Mouse (Mus musculus) heart, adult 2 months (tissue): ENCODE data around the gene Psmb11. TPM values are rescaled to one million over a fixed set of nuclear protein-coding genes. Genes with fewer than 3 reads are reported as not detected.

Experiments used
- DNase-seq, 2 experiments: peaks; one replicate each; pipeline ENCODE4 v3.0.0; 2021
- H3K27ac ChIP-seq: fragments of 200-600 bp; 2 replicates; pipeline ENCODE4 v1.8.1; 2022
- H3K27me3 ChIP-seq: fragments of 200-500 bp; 2 replicates; pipeline ENCODE4 v1.6.1; 2012; ENCODE audit warnings: mild to moderate bottlenecking, low read length, inconsistent platforms, mixed read lengths; ENCODE audit not compliant: control insufficient read depth, insufficient read depth
- H3K36me3 ChIP-seq: fragments of 200-500 bp; 2 replicates; pipeline ENCODE4 v1.6.1; 2012; ENCODE audit warnings: low read length, inconsistent platforms; ENCODE audit not compliant: control insufficient read depth, insufficient read depth
- H3K4me1 ChIP-seq: fragments of 200-500 bp; 2 replicates; pipeline ENCODE4 v1.6.1; 2011; ENCODE audit warnings: low read length; ENCODE audit not compliant: control insufficient read depth, insufficient read depth
- H3K4me3 ChIP-seq: fragments of 200-600 bp; 2 replicates; pipeline ENCODE4 v1.8.1; 2022
- H3K79me2 ChIP-seq: fragments of 200-500 bp; replicated peaks from 2 replicates; pipeline ENCODE4 v1.6.1; 2012; ENCODE audit warnings: mild to moderate bottlenecking, inconsistent platforms, low read length, moderate library complexity, mixed read lengths; ENCODE audit not compliant: control insufficient read depth, insufficient read depth
- H3K9ac ChIP-seq: fragments of 200-500 bp; 2 replicates; pipeline ENCODE4 v1.6.1; 2012; ENCODE audit warnings: low read depth, mild to moderate bottlenecking, control low read depth, inconsistent platforms, low read length, mixed read lengths
- CTCF ChIP-seq: fragments of 200-600 bp; IDR thresholded peaks from 2 replicates; pipeline ENCODE4 v1.8.1; 2022; ENCODE audit warnings: antibody characterized with exemption, mild to moderate bottlenecking, moderate library complexity
- EP300 ChIP-seq: fragments of 200-500 bp; IDR thresholded peaks from 2 replicates; pipeline ENCODE4 v1.6.1; 2011; ENCODE audit warnings: low read depth, low read length, control low read depth; ENCODE audit not compliant: insufficient read depth
- POLR2A ChIP-seq: fragments of 200-500 bp; IDR thresholded peaks from 2 replicates; pipeline ENCODE4 v1.6.1; 2011; ENCODE audit warnings: mild to moderate bottlenecking, low read depth, low read length, control low read depth; ENCODE audit not compliant: insufficient read depth
- WGBS: fragments of 180-500 bp; shearing (Covaris S2); methylation state at CpG from one replicate; pipeline ENCODE4 v1.1.7; 2018; 5-methylcytosine and 5-hydroxymethylcytosine counted together
- intact Hi-C: fragments of 180-260 bp; cut with DNase I; formaldehyde crosslinking; loops from one replicate; pipeline ENCODE4 v1.15.1; 2025
- polyA plus RNA-seq: library from polyadenylated mRNA; depleted of rRNA; stranded (reverse); fragments of >200 nt; gene quantifications from 2 replicates; pipeline ENCODE4 v1.2.3, GENCODE M21; 2012
- total RNA-seq, 2 experiments: library from RNA; stranded (reverse); gene quantifications; 2 replicates each; pipeline ENCODE4 v1.2.3; 2021

Psmb11 gene
- total and polyA plus RNA-seq, 3 experiments, result not detected

GRCm38 (mm10) chr14:54597084-54597483 lies 24.1 kb upstream of the Psmb11 start:
- Histone ChIP-seq H3K9ac (no peak overlapping the region), H3K4me3 (no peak overlapping the region), H3K27me3 (no peaks in the 10 kb centered on the region), H3K79me2 (no peaks in the 10 kb centered on the region), H3K27ac (no peak overlapping the region), H3K4me1 (peaks cover 3% of the 10 kb centered on the region), H3K36me3 (no peaks in the 10 kb centered on the region)
- 80% methylated on average over 7 of the region's 7 CpGs for WGBS
- TF ChIP-seq POLR2A, result no peak
- TF ChIP-seq CTCF, result peak; percentile 64
- DNase-seq, result no peak
- intact Hi-C loops, result no loop called here

GRCm38 (mm10) chr14:54601601-54602000 lies 19.6 kb upstream of the Psmb11 start:
- no peak for DNase-seq
- 70% methylated on average over 2 of the region's 2 CpGs for WGBS
- H3K4me1 ChIP-seq, result peaks cover 4% of the 10 kb centered on the region
- no peak for TF ChIP-seq CTCF
- TF ChIP-seq EP300, result no peak
- TF ChIP-seq POLR2A, result no peak
- intact Hi-C loops, result no loop called here
- H3K4me3 ChIP-seq, result no peak overlapping the region
- no peak overlapping the region for H3K27ac ChIP-seq
- no peaks in the 10 kb centered on the region for H3K79me2 ChIP-seq
- no peaks in the 10 kb centered on the region; the same call in 1 of the 2 replicates for H3K36me3 ChIP-seq
- no peaks in the 10 kb centered on the region for H3K27me3 ChIP-seq
- H3K9ac ChIP-seq, result no peak overlapping the region

- intact Hi-C loops, result loop anchor here (2.0 kb wide), 1 partner anchor 48 kb away; the partner anchor contains the start of gene Haus4
- peak overlapping the region; percentile 75 for H3K4me3 ChIP-seq
- TF ChIP-seq POLR2A (no peak), CTCF (no peak), EP300 (no peak)
Measured at GRCm38 (mm10) chr14:54602613-54603012, 18.6 kb upstream of the Psmb11 start.

GRCm38 (mm10) chr14:54603038-54603654 lies 18.1 kb upstream of the Psmb11 start:
- intact Hi-C loops, result loop anchor here (2.0 kb wide), 1 partner anchor 48 kb away; the partner anchor contains the start of gene Haus4
- Histone ChIP-seq H3K4me3 (peak overlapping the region; percentile 75), H3K27me3 (no peaks in the 10 kb centered on the region), H3K36me3 (no peaks in the 10 kb centered on the region; the same call in 1 of the 2 replicates), H3K4me1 (peaks cover 4% of the 10 kb centered on the region), H3K79me2 (no peaks in the 10 kb centered on the region), H3K27ac (peak overlapping the region; percentile 97), H3K9ac (peak overlapping the region; percentile 88)
- under 1% methylated on average over 46 of the region's 46 CpGs for WGBS
- TF ChIP-seq POLR2A (peak; percentile 77), CTCF (no peak), EP300 (no peak)
- peak; percentile 94 to 98 for DNase-seq

More at GRCm38 (mm10) chr14:54602613-54603012, 18.6 kb upstream of the Psmb11 start:
- Histone ChIP-seq H3K4me1 (peaks cover 4% of the 10 kb centered on the region), H3K27ac (peak overlapping the region; percentile 97), H3K79me2 (no peaks in the 10 kb centered on the region), H3K27me3 (no peaks in the 10 kb centered on the region), H3K9ac (no peak overlapping the region), H3K36me3 (no peaks in the 10 kb centered on the region; the same call in 1 of the 2 replicates)
- 41% methylated on average over 4 of the region's 4 CpGs for WGBS
- peak in 1 of 2 experiments; percentile 27 for DNase-seq

- Histone ChIP-seq H3K4me3 (peak overlapping the region; percentile 75), H3K27ac (peak overlapping the region; percentile 97), H3K9ac (no peak overlapping the region), H3K4me1 (peaks cover 4% of the 10 kb centered on the region), H3K36me3 (no peaks in the 10 kb centered on the region; the same call in 1 of the 2 replicates), H3K27me3 (no peaks in the 10 kb centered on the region), H3K79me2 (no peaks in the 10 kb centered on the region)
- intact Hi-C loops, result loop anchor here (2.0 kb wide), 1 partner anchor 49 kb away; the partner anchor contains the start of gene Haus4
- DNase-seq, result no peak
- TF ChIP-seq EP300 (no peak), CTCF (no peak), POLR2A (no peak)
- 81% methylated on average over 8 of the region's 8 CpGs for WGBS
Measured at GRCm38 (mm10) chr14:54603686-54604085, 17.5 kb upstream of the Psmb11 start.

- intact Hi-C loops, result loop anchor here (5.0 kb wide), 1 partner anchor 81 kb away; the partner anchor contains the start of genes 1700123O20Rik and Acin1
- Histone ChIP-seq H3K4me3 (peak within 1 kb of the TSS; percentile 43), H3K27ac (peak within 1 kb of the TSS; percentile 76), H3K9ac (peak within 1 kb of the TSS; percentile 61), H3K36me3 (no peaks in the 10 kb centered on the region; the same call in 1 of the 2 replicates), H3K79me2 (no peaks in the 10 kb centered on the region), H3K27me3 (no peaks in the 10 kb centered on the region), H3K4me1 (peaks cover 4% of the 10 kb centered on the region)
- peak; percentile 88 to 90 for DNase-seq
- no peak for TF ChIP-seq CTCF
- TF ChIP-seq EP300, result 0 out of 2 replicates have a peak, but pooled peaks have one; percentile 24
- TF ChIP-seq POLR2A, result peak; percentile 49; the same call in 1 of the 2 replicates
- under 1% methylated on average over 31 of the region's 39 CpGs for WGBS
Measured at GRCm38 (mm10) chr14:54605752-54606321, 15.4 kb upstream of the Psmb11 start, which contains the start of gene 4931414P19Rik. Gene 4931414P19Rik (minus strand): TSS chr14:54605993.
